Mouse (Mus musculus): ENCODE results near the gene Inpp5d.
"Not testable (repeated sequence)": the region's sequence is repeated elsewhere in the genome, so short reads cannot be mapped to it uniquely, and the experiment has no call there.

The Inpp5d gene

GRCm38 (mm10) chr1:87655101-87655500, 35.0 kb downstream of the Inpp5d start:
- no peak for DNase-seq (ENCODE audit: low read depth)

GRCm38 (mm10) chr1:87658063-87658462, 38.0 kb downstream of the Inpp5d start:
- no peak for DNase-seq (ENCODE audit: low read depth)

DNA sequence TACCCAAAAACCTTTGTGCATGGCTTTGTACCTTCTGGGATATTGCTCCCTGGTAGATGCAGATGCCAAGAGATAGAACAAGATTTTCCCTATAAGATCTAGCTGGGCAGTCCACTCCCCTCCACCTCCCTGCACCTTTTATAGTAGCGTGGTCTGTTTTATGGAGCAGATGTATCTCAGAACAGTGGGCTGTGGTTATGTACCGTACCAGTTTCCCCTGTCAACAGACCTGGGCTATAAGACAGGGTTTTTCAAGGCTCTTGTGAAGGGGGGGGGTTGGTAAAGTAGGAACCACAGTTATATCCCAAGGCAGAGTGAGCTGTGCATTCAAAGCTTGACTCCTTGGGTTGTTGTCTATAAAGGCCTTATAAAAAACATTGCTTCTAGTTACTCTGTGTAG, 38.4 kb downstream of the Inpp5d start:
- no peak for DNase-seq (ENCODE audit: low read depth)

DNA sequence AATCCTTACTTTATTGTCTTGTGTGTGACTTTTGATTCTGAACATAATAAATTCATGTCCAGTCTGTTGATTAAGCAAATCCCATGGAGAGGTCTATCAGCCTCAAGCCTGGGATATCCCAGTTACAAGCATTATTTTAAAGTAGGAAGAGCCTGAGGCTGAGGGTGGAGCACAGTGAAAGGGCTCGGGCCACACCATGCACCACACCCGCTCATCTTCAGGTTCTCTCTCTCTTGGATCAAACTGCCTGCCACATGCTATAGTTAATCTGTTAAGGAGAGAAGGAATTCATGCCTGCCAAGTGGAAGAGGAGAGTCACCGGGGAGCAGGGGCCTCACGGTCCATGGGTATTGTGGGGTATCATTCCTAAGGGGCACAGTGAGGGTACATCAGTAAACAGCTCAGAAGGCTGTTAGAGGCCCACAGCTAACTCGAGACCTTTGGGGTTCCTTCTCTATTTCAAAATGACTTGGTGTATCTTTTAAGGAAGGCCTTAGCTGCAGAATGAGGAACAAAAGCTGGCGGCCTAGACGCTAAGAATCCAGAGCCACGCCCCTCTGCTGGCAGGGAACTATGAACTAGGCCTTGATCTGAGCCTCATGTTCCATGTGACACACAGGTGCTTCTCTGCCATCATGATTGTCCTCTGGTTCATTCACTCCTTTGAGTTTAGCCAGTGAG, 39.0 kb downstream of the Inpp5d start:
- DNase-seq (ENCODE audit: low read depth): no peak

DNA sequence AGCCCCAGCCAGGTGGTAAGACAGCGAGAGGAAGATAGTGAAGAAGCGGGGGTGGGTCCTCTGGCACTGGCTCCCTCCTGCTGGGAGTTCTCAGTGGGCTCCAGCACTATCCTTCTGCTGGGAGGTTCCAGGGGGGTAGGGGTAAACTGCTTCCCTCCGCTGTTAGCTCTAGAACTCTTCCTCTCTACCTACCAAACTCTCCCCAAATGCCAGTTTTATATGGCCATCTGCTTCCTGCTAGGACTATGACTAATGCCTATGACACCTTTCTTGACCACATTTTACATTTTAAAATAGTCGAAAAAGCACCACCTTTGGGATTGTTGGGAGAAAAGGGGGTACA, 39.5 kb downstream of the Inpp5d start:
- DNase-seq (ENCODE audit: low read depth): no peak

DNA sequence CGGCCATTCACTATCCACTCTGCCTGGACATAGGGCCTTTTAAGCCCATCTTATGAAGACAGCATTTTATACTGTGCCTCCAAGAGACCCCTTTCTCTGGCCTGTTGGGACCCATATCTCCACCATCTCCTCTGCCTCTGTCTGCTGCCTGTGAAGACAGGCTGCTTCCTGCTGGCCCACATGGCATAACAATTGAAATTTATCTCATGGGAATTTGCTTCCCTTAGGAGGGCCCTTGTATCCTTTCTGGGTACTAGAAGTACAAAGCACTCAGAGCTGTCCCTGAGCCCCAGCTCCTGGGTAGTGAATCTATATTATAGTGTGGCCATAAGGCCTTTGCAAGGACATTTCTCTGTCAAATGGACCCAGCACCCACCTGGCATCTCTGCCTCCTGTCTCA, 40.6 kb downstream of the Inpp5d start:
- DNase-seq (ENCODE audit: low read depth): no peak

DNA sequence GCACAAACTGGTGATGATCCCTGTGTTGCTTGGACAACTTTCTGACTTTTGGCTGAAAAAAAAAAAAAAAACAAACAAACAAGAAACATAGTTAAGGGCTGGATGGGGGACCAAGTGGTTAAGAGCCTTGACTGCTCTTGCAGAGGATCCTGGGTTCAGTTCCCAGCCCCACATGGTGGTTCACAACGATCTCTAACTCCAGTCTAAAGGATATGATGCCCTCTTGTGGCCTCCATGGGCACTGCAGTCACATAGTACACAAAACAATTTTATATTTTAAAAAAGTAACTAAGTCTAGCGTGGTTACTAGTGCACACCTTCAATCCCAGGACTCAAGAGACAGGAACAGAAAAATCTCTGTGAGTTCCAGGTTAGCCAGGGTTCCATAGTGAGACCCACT, 43.9 kb downstream of the Inpp5d start:
- no peak for DNase-seq (ENCODE audit: low read depth)

GRCm38 (mm10) chr1:87667006-87667405, 46.9 kb downstream of the Inpp5d start:
- no peak for DNase-seq (ENCODE audit: low read depth)

GRCm38 (mm10) chr1:87668300-87668699, 48.2 kb downstream of the Inpp5d start:
- DNase-seq (ENCODE audit: low read depth): no peak

- DNase-seq (ENCODE audit: low read depth): no peak
Observed at GRCm38 (mm10) chr1:87671483-87671882, 51.4 kb downstream of the Inpp5d start.

DNA sequence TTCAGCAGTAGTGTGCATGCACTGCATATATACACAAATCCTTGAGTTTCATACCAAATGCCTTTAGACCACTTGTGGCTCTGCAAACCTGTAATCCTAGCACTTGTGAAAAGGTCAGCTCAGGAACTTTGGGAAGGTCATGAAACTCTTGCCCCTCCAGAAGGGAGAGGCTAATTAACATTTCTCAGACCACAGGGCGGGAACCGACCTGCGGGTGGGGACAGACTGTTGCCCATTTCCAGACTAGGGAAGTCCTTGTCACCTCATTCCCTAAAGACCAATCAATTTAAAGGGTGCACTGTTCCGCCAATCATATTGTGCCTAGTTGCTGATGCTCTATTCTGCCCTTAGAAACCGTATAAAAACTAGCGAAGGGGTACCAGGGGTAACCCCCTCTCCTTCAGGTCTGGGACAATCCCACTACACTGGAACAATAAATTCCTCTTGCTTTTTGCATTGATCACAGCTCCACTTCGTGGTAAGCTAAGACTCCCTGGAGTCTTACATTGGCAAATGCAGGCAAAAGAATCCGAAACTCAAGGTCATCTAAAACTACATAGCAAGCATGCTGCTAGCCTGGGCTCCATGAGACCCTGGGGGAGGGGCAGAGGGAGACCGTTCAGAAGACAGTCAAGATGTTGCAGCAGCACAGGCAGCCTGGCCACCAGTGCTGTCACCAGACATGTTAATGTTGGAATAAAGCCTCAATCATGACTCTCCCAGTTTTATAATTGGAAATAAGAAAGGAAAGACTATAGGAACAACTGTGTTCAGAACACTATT, 53.9 kb downstream of the Inpp5d start:
- no peak for DNase-seq (ENCODE audit: low read depth)

GRCm38 (mm10) chr1:87676006-87676405, 55.9 kb downstream of the Inpp5d start:
- DNase-seq (ENCODE audit: low read depth): no peak

- DNase-seq (ENCODE audit: low read depth): no peak
Observed at GRCm38 (mm10) chr1:87679089-87679488, 59.0 kb downstream of the Inpp5d start.

- no peak for DNase-seq (ENCODE audit: low read depth)
Observed at GRCm38 (mm10) chr1:87680950-87681349, 60.8 kb downstream of the Inpp5d start.

DNA sequence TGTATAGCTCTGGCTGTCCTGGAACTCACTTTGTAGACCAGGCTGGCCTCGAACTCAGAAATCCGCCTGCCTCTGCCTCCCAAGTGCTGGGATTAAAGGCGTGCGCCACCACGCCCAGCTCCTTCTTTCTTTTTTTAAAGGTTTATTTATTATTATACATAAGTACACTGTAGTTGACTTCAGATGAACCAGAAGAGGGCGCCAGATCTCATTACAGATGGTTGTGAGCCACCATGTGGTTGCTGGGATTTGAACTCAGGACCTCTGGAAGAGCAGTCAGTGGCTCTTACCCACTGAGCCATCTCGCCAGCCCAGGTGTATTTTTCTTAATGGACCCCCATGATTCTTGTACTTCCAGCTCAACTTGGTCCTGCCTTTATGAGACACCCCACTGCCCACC, 62.4 kb downstream of the Inpp5d start:
- not testable (repeated sequence) for DNase-seq (ENCODE audit: low read depth)

GRCm38 (mm10) chr1:87684071-87684470, 64.0 kb downstream of the Inpp5d start:
- DNase-seq (ENCODE audit: low read depth): no peak

DNA sequence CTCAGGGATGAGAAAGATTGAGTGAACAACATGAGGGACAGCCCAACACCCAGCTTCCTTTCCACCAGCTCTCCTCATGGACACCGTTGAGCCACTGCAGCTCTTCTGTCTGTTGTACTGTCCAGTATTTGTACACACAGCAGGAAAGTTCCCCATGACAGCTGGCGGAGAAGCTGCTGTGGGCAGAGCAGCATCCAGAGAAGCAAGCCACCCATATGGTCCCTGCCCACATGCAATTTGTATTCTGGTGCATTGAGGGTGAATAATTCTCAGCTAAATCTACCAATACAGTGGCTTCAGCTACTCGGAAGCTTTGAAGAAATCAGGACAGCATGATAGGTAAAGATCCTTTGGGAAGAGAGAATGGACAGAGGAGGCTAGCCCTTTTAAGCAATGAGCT, 64.7 kb downstream of the Inpp5d start:
- no peak for DNase-seq (ENCODE audit: low read depth)

- no peak for DNase-seq (ENCODE audit: low read depth)
Observed at GRCm38 (mm10) chr1:87686351-87686750, 66.2 kb downstream of the Inpp5d start.

DNA sequence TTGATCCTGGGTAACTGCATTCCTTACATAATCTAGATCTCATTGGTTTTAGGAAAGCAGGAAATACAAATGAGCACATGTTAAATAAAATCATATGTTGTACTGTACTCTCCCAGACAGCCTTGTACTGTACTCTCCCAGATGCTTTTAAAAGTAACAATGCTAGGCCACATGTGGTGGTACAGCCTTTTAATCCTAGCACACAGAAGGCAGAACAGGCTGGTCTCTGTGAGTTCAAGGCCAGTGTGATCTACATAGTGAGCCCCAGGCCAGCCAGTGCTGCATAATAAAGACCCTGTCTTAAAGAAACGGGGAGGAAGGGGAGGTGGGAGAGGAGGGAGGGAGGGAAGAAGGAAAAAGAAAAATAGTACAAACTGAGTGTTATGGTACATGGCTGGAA, 66.9 kb downstream of the Inpp5d start:
- no peak for DNase-seq (ENCODE audit: low read depth)

DNA sequence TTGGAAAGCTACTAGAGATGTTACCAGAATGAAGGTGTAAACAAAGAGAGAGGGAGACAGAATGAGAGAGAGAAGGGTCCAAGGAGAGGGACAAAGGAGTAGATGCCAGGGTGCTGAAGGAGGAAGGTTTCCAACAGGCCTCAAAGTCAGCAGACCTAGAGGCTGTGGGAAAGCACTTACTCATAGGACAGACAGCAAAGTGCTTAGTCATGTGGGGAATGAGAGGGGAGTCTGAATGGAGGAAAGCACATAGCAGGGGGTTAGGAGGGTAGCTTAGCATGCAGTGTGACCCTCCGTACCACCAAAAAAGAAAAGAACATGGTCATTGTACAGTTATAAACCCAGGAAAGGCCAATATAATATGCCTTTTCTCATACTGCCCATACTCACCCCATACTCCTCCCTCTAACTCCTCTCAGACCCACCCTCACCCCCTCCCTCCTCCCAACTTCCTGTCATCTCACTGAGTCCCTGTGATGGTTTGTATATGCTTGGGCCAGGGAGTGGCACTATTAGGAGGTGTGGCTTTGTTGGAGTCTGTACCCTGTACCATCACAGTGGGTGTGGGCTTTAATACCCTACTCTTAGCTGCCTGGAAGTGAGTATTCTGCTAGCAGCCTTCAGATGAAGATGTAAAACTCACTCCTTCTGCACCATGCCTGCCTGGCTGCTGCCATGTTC, 69.7 kb downstream of the Inpp5d start:
- DNase-seq (ENCODE audit: low read depth): peak; percentile 11

- no peak for DNase-seq (ENCODE audit: low read depth)
Observed at GRCm38 (mm10) chr1:87696358-87696757, 76.2 kb downstream of the Inpp5d start.

DNA sequence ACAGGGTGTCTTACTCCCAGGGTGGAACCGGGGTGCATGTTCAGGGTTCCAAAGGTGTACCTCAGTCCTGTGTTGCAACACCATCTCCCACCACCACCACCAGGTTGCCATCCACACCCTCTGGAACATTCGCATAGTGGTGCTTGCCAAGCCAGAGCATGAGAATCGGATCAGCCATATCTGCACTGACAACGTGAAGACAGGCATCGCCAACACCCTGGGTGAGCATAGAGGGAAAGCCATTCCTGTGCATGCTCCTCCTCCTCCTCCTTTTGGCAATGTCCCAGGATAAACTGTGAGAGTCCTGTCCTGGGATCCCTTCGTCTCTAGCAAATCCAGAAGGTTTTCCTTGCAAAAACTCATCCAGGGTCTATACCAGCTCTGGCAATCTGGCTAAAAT, 77.9 kb downstream of the Inpp5d start:
- no peak for DNase-seq (ENCODE audit: low read depth)

- no peak for DNase-seq (ENCODE audit: low read depth)
Observed at GRCm38 (mm10) chr1:87699890-87700448, 79.9 kb downstream of the Inpp5d start.
